Mouse (Mus musculus) splenic B cell, adult 2 months (primary cell): ENCODE measurements at regions not wholly inside any gene's neighbourhood (a gene's known extent, or its start where the extent isn't known, plus 50 kb on each side); places are given as distances from the start of the nearest gene placed in this dataset.

Source experiments
- DNase-seq: peaks from one replicate; pipeline ENCODE4 v3.0.0-alpha.2; 2011; ENCODE audit warnings: low read depth, low spot score
- H3K27me3 ChIP-seq: 2 replicates; pipeline ENCODE4 v1.6.1; 2012; ENCODE audit warnings: mild to moderate bottlenecking, low read length, moderate library complexity, mixed read lengths; ENCODE audit not compliant: control insufficient read depth, poor library complexity, insufficient read depth, severe bottlenecking
- H3K36me3 ChIP-seq: 2 replicates; pipeline ENCODE4 v1.6.1; 2012; ENCODE audit warnings: mild to moderate bottlenecking, low read length, moderate library complexity, mixed read lengths; ENCODE audit not compliant: control insufficient read depth, poor library complexity, insufficient read depth, severe bottlenecking

GRCm38 (mm10) chr10:66848778-66849177 lies 247.1 kb upstream of the Jmjd1c start:
- no peaks in the 10 kb centered on the region for H3K27me3 ChIP-seq

GRCm38 (mm10) chr10:66849681-66850080 lies 246.2 kb upstream of the Jmjd1c start:
- H3K36me3 ChIP-seq = no peaks in the 10 kb centered on the region
- no peak for DNase-seq

More at GRCm38 (mm10) chr10:66848778-66849177, 247.1 kb upstream of the Jmjd1c start:
- no peaks in the 10 kb centered on the region for H3K36me3 ChIP-seq
- no peak for DNase-seq

DNA sequence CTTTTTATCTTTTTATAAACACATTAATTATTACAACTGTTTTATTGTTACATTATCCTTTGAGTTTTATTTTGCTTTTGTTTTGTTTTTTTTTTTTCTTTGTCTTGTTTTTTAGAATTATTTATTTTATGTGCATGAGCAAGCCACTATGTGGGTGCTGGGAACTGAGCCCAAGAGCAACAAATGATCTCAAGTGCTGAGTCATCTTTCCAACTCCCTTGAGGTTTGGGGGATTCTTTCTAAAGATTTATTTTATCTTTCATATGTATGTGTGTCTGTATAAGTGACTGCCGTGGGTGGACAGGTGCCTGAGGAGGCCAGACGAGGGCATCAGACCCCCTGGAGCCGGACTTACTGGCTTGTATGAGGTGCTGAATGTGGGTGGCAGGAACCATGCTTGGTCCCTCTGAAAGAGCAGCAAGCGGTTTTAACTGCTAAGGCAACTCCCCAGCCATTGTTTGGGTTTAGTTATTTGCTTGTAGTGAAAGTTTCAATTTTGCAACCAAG lies 244.9 kb upstream of the Jmjd1c start:
- no peak for DNase-seq
- Histone ChIP-seq H3K27me3 (no peaks in the 10 kb centered on the region), H3K36me3 (no peaks in the 10 kb centered on the region)

More at GRCm38 (mm10) chr10:66849681-66850080, 246.2 kb upstream of the Jmjd1c start:
- no peaks in the 10 kb centered on the region for H3K27me3 ChIP-seq

DNA sequence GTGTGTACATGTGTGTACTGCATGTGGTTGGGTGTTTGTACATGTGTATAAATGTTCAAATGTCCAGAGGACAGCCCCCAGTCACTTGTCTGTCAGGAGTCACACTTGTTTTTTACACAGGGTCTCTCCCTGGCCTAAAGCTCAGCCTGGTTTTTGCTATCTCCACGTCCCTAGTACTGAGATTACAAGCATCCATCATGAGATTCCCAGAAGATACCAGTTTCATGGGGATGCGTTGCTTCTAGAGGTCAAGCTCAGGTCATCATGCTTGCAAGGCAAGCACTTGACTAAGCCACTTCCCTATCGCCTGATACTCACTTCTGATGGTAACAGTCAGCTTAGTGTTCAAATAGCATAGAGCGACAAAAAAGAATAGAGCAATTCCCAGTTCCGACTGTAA lies 244.1 kb upstream of the Jmjd1c start:
- Histone ChIP-seq H3K27me3 (no peaks in the 10 kb centered on the region; the same call in 1 of the 2 replicates), H3K36me3 (no peaks in the 10 kb centered on the region)
- DNase-seq = no peak

DNA sequence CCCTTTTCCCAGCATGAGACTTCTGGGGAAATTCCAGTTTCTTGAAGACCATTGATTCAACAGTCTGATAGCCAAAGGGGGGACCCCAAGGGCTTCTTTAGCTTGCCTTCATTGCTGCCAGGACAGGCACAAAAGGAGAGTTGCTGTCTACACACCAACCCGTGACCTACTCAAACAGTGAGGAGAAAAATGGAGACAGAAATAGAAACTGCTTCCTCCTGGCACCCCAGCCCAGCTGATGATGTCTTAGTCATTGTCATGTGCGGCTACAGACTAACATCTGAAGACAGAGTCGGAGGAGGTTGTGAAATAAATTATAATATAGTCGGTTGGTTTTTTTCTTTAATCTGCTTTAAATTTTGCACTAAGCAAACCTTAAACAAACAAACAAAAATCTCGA lies 243.2 kb upstream of the Jmjd1c start:
- Histone ChIP-seq H3K36me3 (no peaks in the 10 kb centered on the region), H3K27me3 (no peaks in the 10 kb centered on the region; the same call in 1 of the 2 replicates)
- DNase-seq = peak; percentile 36

GRCm38 (mm10) chr10:66853258-66853657 lies 242.7 kb upstream of the Jmjd1c start:
- H3K27me3 ChIP-seq = no peaks in the 10 kb centered on the region; the same call in 1 of the 2 replicates
- H3K36me3 ChIP-seq = no peaks in the 10 kb centered on the region
- peak; percentile 85 for DNase-seq

GRCm38 (mm10) chr10:66854895-66855294 lies 241.0 kb upstream of the Jmjd1c start:
- Histone ChIP-seq H3K27me3 (no peaks in the 10 kb centered on the region; the same call in 1 of the 2 replicates), H3K36me3 (no peaks in the 10 kb centered on the region)
- no peak for DNase-seq

- no peaks in the 10 kb centered on the region; the same call in 1 of the 2 replicates for H3K27me3 ChIP-seq
- H3K36me3 ChIP-seq = no peaks in the 10 kb centered on the region
- DNase-seq = peak; percentile 60
Observed at GRCm38 (mm10) chr10:66857330-66857729, 238.6 kb upstream of the Jmjd1c start.

- no peak for DNase-seq
- Histone ChIP-seq H3K36me3 (no peaks in the 10 kb centered on the region), H3K27me3 (no peaks in the 10 kb centered on the region; the same call in 1 of the 2 replicates)
Observed at GRCm38 (mm10) chr10:66861421-66861820, 234.5 kb upstream of the Jmjd1c start.

- H3K36me3 ChIP-seq = no peaks in the 10 kb centered on the region
- peak; percentile 77 for DNase-seq
- no peaks in the 10 kb centered on the region for H3K27me3 ChIP-seq
Observed at GRCm38 (mm10) chr10:66864161-66864862, 231.6 kb upstream of the Jmjd1c start.

GRCm38 (mm10) chr10:66865010-66865582 lies 230.8 kb upstream of the Jmjd1c start:
- no peaks in the 10 kb centered on the region for H3K27me3 ChIP-seq
- no peaks in the 10 kb centered on the region for H3K36me3 ChIP-seq
- DNase-seq = peak; percentile 33

DNA sequence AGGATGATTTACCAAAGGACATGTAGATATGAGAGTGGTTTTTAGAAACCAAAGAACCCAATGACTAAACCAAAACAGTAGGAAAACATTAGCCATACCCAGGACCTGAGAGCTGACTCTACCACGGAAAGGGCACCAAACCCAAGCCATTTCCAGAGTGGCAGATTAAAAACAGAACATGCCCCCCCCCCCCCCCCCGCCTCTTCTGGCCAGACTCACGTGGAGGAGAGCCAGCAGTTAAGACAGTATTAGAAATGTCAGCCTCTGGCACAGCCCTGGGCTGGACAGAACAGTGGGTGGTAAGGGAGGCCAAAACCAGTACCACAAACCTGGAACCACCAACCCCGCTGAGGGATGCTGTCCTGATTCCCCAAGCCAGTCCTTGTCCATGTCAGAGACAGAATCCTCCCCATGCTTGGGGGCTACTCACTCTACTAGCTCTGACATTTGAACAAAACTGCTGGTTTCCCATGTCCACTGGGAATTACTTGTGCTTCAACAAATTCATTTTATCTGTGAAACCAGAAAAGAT lies 224.7 kb upstream of the Jmjd1c start:
- no peaks in the 10 kb centered on the region for H3K36me3 ChIP-seq
- no peaks in the 10 kb centered on the region for H3K27me3 ChIP-seq
- no peak for DNase-seq

DNA sequence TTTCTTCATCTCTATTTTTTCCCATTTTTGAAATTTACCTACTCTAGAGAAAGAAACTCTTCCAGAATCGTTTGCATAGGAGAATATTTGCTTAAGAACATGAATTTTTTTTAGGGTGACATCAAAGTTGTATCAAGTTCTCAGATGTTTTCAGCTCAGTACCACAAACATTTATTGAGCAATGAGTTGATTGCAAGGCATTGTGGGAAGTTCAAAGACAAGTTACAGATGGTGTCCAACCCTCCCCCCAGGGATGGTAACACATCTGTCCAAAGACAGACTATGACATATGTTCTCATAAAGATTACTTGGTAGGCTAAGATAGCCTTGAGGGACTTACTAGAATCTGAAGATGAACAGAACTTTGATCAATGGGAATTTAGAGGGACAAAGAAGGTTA lies 224.3 kb upstream of the Jmjd1c start:
- Histone ChIP-seq H3K36me3 (no peaks in the 10 kb centered on the region), H3K27me3 (no peaks in the 10 kb centered on the region)
- DNase-seq = no peak

DNA sequence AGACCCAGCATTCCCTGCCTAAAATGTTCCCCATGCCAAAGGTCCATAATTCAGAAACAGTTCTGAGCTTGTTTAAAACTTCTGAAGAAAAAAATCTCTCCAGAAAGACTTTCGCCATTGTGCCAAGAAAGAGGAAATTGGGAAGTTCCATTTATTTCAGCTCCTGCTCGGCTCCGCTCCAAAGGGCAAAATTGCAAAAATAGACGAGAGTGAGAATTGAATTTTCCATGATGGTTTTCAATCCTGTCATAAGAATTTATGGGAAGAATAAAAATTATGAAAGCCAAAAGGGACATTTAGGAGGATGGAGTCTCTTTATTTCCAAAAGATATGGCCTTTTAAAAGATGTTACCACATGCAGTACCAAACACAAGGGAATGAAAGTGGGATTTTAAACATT lies 222.5 kb upstream of the Jmjd1c start:
- no peaks in the 10 kb centered on the region for H3K27me3 ChIP-seq
- DNase-seq = no peak
- H3K36me3 ChIP-seq = no peaks in the 10 kb centered on the region

DNA sequence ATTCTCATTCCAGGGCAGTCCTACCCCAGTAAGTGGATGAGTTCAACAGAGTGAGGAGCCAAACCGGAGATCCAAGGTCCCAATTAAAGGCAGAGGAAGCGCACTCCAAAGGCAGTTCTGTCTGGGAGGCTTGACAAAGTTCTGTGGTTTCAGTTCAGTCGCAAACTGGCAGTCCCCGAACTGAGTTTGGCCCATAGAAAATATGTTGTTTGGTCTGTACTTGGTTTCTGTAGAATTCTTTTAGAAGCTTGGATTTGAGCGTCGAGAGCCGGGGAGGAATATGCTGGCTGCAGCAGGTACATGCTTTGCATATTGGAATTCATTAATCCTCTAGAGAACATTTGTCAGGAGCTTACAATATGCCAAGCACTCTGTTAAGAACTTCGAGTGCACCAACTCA lies 216.9 kb upstream of the Jmjd1c start:
- Histone ChIP-seq H3K27me3 (no peaks in the 10 kb centered on the region), H3K36me3 (no peaks in the 10 kb centered on the region)
- no peak for DNase-seq
